Mouse (Mus musculus) kidney, embryonic 15.5 days (tissue): ENCODE measurements around the gene Dnaja1. TPM values are rescaled to one million over a fixed set of nuclear protein-coding genes. Genes with fewer than 3 reads are reported as not detected.

Experiments
- ATAC-seq: fragments of 200-750 bp; cut with Nextera tagmentation; replicated peaks from 2 replicates; pipeline ENCODE4 v1.8.0; 2017; ENCODE audit warnings: moderate TSS enrichment; ENCODE audit not compliant: low FRiP score
- H3K27ac ChIP-seq: fragments of 300-500 bp; sonication (generic); 2 replicates; pipeline ENCODE4 v1.5.1; 2015; ENCODE audit warnings: mild to moderate bottlenecking, inconsistent platforms
- H3K27me3 ChIP-seq: fragments of 300-500 bp; sonication (generic); 2 replicates; pipeline ENCODE4 v1.6.1; 2015; ENCODE audit warnings: inconsistent platforms
- H3K36me3 ChIP-seq: fragments of 300-500 bp; sonication (generic); 2 replicates; pipeline ENCODE4 v1.6.1; 2015; ENCODE audit warnings: inconsistent platforms
- H3K4me1 ChIP-seq: fragments of 300-500 bp; sonication (generic); 2 replicates; pipeline ENCODE4 v1.6.1; 2015; ENCODE audit warnings: inconsistent platforms
- H3K4me2 ChIP-seq: fragments of 300-500 bp; sonication (generic); 2 replicates; pipeline ENCODE4 v1.6.1; 2015; ENCODE audit warnings: moderate library complexity, mild to moderate bottlenecking, inconsistent platforms
- H3K4me3 ChIP-seq: fragments of 300-500 bp; sonication (generic); replicated peaks from 2 replicates; pipeline ENCODE4 v1.5.1; 2015; ENCODE audit warnings: mild to moderate bottlenecking, inconsistent platforms
- H3K9ac ChIP-seq: fragments of 300-500 bp; sonication (generic); 2 replicates; pipeline ENCODE4 v1.6.1; 2015; ENCODE audit warnings: mild to moderate bottlenecking, inconsistent platforms
- H3K9me3 ChIP-seq: fragments of 300-500 bp; sonication (generic); replicated peaks from 2 replicates; pipeline ENCODE4 v1.6.1; 2016; ENCODE audit warnings: inconsistent platforms
- WGBS: fragments of 180-500 bp; shearing (Covaris S2); methylation state at CpG from one replicate; pipeline ENCODE4 v1.1.7; 2015; ENCODE audit warnings: mixed read lengths; 5-methylcytosine and 5-hydroxymethylcytosine counted together
- polyA plus RNA-seq: library from polyadenylated mRNA; unstranded; fragments of >200 nt; fragmentation: Nextera tagmentation; extraction: Ambion mirVana; gene quantifications from 2 replicates; pipeline ENCODE4 v1.2.1, GENCODE M21; 2015

Dnaja1 gene
- polyA plus RNA-seq, 1 experiment from 2014 or later, result 475 TPM

DNA sequence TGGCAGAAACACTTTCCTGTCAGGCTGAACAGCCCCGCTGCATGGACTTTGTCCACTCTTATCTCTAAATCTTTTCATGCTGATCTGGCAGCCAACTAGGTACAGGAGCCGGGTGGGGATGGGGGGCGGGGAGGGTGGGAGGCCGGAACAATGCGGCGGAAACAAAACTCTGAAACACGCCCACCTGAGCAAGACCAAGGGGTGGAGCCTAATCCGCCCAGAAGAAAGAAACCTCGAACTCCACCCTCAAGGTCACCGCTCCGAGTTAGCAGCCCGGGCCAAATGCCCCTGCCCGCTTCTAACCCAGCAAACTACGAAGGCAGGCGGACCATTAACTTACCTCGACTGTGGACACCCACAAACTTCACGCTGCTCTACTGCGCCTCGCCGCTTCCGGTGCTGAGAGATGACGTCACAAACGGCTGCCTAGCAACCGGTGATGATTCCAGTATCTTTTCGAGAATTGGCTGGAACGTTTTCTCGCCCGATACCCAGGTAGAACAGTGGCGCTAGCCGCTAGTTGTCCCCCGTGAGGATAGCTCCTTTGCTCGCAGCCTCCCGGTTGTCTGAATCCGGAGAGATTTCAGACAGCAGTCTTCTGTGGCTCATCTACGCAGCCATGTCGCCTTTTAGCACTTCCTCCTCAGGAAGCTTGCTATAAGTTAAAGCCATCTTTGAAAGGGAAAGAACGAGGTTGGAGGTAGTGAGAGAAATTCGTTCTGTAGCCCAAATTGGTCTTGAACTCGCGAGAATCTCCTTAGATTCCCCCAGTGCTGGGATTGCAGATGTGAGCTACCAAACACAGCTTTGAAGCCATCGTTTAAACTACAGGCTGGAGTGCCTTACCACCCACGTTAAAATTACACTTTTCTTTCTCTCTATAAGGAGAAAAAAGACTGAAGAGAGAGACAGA, 18.9 kb upstream of the Dnaja1 start, which contains the start of gene Aptx:
Gene Aptx (minus strand): TSS at position 398 of the 913 bp plus-strand sequence.
- peak within 1 kb of the TSS; percentile 99 for H3K27ac ChIP-seq
- peak within 1 kb of the TSS; percentile 63 for H3K9ac ChIP-seq
- H3K9me3 ChIP-seq, result no peaks in the 10 kb centered on the region
- WGBS, result under 1% methylated on average over 42 of the region's 42 CpGs
- H3K4me1 ChIP-seq, result peaks cover 20% of the 10 kb centered on the region
- H3K4me2 ChIP-seq, result peak within 1 kb of the TSS; percentile 73
- H3K4me3 ChIP-seq, result peak within 1 kb of the TSS; percentile 60
- H3K27me3 ChIP-seq, result no peaks in the 10 kb centered on the region
- peak; percentile 94 for ATAC-seq
- no peaks in the 10 kb centered on the region for H3K36me3 ChIP-seq

DNA sequence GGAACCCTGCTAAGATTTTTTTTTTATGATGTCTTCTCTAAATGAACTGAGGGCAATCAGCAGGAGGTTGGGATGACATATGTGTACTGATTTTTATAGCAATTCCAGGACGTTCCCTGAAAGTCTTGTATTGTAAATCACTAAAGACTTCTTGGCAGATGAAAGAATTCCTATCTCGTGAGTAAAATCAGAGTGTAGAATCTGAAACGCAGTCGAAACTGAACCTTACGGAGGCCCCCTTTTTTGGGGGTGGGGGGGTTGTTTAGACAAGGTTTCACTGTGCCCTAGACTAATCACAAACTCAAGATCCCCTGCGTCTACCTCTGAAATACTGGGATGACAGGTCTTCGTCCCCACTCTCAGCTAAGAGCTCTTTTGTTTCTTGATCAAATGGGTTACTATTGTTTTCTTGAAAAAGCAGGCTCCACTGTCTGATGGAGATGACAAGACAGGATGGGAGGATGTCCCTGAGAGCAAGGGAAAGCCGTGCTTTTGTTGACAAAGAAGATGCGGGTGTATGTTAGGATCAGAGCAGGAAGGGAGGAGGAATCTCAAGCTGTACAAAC, 18.2 kb upstream of the Dnaja1 start:
- no peak for ATAC-seq
- Histone ChIP-seq H3K27me3 (no peaks in the 10 kb centered on the region), H3K4me2 (peak overlapping the region; percentile 73), H3K4me1 (peaks cover 20% of the 10 kb centered on the region), H3K36me3 (no peaks in the 10 kb centered on the region), H3K4me3 (peak overlapping the region; percentile 60), H3K9me3 (no peaks in the 10 kb centered on the region), H3K27ac (peak overlapping the region; percentile 99), H3K9ac (peak overlapping the region; percentile 63)
- 17% methylated on average over 9 of the region's 9 CpGs for WGBS

DNA sequence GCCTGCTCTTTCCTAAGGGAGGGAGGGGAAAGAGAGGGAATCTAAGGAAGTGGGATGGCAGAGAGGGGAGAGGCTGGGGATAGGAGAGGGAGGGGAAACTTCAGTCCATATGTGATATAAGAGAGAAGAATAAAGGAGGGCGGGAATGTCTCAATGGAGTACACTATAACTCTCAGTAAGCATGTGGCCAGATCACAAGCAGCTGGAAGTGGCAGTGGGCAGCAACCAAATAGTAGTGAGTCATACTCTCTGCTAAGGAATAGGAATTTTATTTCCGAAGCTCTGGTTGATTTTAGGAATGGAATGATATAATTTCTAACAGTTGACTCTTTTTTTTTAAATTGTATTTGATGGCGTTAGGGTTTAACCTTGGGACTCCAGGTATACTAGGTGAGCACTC, 4.8 kb upstream of the Dnaja1 start:
- Histone ChIP-seq H3K4me1 (peaks cover 13% of the 10 kb centered on the region), H3K4me3 (no peak overlapping the region), H3K36me3 (no peaks in the 10 kb centered on the region), H3K9me3 (no peaks in the 10 kb centered on the region), H3K9ac (no peak overlapping the region), H3K27ac (no peak overlapping the region), H3K27me3 (no peaks in the 10 kb centered on the region), H3K4me2 (no peak overlapping the region)
- WGBS, result 94% methylated on average over 3 of the region's 3 CpGs
- ATAC-seq, result no peak

DNA sequence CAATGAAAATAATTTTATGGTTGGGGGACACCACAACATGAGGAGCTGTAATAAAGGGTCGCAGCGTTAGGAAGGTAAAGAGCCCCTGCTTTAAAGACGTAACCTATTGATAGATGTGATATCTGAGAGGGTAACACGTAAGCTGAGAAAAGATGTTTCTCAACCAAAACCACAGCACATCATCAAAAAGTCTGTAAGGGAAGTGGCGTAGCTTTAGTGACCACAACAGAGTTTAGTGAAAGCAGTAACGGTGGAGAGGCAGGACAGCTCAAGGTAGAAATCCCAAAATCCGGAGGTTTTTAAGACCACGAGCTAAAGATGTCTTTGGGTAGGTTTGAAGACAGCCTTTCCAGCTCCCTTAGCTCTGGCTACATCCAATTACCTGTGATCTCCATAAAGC, 1.0 kb upstream of the Dnaja1 start:
- H3K4me2 ChIP-seq, result peak overlapping the region; percentile 72; the same call in 1 of the 2 replicates

DNA sequence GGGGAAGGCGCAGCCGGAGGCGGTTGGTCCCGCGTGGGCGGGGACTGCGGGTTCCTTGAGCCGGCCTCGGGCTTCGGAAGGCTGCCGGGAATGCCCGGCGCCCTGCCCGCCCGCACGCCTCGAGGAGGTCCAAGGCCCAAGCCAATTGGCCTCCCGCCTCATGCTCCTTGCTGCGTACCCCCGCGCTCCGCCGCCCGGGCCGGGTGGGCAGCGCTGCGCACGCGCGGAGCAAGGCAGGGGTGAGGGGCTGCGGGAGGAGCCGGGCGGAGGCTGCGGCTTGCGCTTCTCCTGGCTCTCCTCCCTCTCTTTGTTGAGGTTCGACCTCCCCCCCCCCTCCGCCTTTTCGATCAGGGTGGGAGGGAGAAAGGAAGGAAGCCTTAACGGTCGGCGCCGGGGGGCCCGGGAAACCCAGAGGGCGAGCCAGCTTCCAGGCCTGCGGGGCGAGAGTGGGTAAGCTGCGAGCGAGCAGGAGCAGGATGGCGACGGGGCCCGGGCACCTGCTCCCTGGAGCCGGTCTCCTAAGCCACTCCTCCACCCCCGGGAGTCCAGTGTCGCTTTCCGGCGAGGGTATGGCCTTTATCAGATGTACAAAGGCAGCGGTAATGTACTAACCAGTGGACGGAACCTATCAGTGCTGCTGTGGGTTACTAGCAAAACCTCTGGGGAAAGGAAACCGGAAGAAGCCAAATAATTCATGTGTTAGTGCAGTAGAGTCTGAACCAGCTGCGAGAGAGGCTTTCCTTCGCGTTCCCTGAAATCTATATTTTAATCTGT, 924 bp downstream of the Dnaja1 start:
- peak overlapping the region; percentile 96 for H3K4me3 ChIP-seq
- peak overlapping the region; percentile 72 for H3K4me2 ChIP-seq
- H3K36me3 ChIP-seq, result peaks cover 39% of the 10 kb centered on the region
- H3K9ac ChIP-seq, result peak overlapping the region; percentile 98
- peaks cover 44% of the 10 kb centered on the region for H3K4me1 ChIP-seq
- H3K27me3 ChIP-seq, result no peaks in the 10 kb centered on the region
- under 1% methylated on average over 62 of the region's 62 CpGs for WGBS
- H3K27ac ChIP-seq, result peak overlapping the region; percentile 100
- ATAC-seq, result peak; percentile 90
- no peaks in the 10 kb centered on the region for H3K9me3 ChIP-seq

More for the DNA sequence above, 1.0 kb upstream of the Dnaja1 start:
- Histone ChIP-seq H3K9me3 (no peaks in the 10 kb centered on the region), H3K27ac (peak overlapping the region; percentile 100), H3K36me3 (peaks cover 19% of the 10 kb centered on the region), H3K9ac (0 out of 2 replicates have a peak overlapping the region, but pooled peaks have one; percentile 98), H3K4me1 (peaks cover 39% of the 10 kb centered on the region), H3K4me3 (no peak overlapping the region), H3K27me3 (no peaks in the 10 kb centered on the region)
- 90% methylated on average over 8 of the region's 8 CpGs for WGBS
- no peak for ATAC-seq

DNA sequence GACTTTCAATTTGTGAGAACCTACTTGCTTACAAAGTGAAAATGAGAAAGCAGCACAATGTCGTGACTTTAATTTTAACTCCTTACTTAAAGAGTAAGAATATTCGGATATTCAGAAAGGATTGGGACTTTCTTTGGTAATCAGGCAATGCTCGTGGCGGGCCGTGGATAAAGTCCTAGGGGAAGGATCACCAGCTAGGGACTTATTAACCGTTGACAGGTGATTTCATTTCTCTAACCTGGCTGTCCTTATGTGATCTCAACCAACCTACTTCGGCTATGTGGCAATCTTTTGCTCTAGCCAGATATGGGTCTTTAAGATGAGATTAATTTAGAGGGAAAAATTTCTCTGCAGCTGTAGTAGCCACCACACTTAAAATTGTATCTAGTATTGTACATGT, 3.2 kb downstream of the Dnaja1 start:
- Histone ChIP-seq H3K4me3 (peak overlapping the region; percentile 96; the same call in 1 of the 2 replicates), H3K9ac (no peak overlapping the region), H3K27ac (no peak overlapping the region), H3K4me2 (peak overlapping the region; percentile 72), H3K27me3 (no peaks in the 10 kb centered on the region), H3K9me3 (no peaks in the 10 kb centered on the region), H3K36me3 (peaks cover 59% of the 10 kb centered on the region), H3K4me1 (peaks cover 44% of the 10 kb centered on the region)
- 75% methylated on average over 7 of the region's 7 CpGs for WGBS
- ATAC-seq, result no peak

DNA sequence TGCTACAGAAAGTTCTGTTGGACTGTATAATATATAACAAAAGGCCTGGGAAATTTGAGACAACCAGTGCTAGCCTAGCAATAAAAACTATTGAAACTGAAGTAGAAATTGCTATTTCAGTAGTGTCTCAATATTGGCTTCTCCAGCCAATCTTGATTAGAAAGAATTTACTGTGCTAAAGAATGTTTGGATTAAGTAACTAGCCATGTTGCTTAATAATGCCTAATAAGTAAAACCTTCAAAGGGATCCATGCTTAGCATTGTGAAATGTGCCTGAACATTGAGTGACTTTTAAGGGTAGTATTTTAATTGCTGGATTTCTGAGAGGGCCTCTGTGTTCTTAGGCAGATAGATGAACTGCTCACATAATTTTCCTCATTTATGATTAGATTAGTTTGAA, 3.6 kb downstream of the Dnaja1 start:
- peaks cover 44% of the 10 kb centered on the region for H3K4me1 ChIP-seq
- H3K9ac ChIP-seq, result no peak overlapping the region
- no peak overlapping the region for H3K27ac ChIP-seq
- peak overlapping the region; percentile 72; the same call in 1 of the 2 replicates for H3K4me2 ChIP-seq
- H3K4me3 ChIP-seq, result peak overlapping the region; percentile 96; the same call in 1 of the 2 replicates
- ATAC-seq, result no peak
- H3K27me3 ChIP-seq, result no peaks in the 10 kb centered on the region
- no peaks in the 10 kb centered on the region for H3K9me3 ChIP-seq
- peaks cover 64% of the 10 kb centered on the region for H3K36me3 ChIP-seq

DNA sequence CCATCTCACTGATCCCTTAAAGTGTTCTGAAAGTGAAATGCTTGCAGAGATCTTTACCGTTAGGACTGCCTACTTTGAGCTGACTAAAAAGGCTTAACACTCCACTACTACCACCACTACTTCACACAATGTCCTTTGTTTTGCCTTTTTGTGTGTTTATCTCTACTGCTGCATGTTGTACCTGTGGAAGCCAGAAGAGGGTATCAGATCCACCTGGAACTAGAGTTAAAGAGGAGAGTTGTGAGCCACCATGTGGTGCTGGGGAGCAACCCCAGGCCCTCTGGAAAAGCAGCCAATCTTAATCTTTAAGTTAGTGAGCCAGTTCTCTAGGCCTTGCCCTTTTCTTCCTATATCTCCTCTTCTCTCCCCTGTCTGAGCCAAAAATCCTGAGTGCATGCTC, 5.3 kb downstream of the Dnaja1 start:
- Histone ChIP-seq H3K27me3 (no peaks in the 10 kb centered on the region), H3K36me3 (peaks cover 80% of the 10 kb centered on the region), H3K4me1 (peaks cover 31% of the 10 kb centered on the region), H3K4me2 (no peak overlapping the region), H3K9me3 (no peaks in the 10 kb centered on the region), H3K9ac (no peak overlapping the region), H3K4me3 (no peak overlapping the region), H3K27ac (no peak overlapping the region)
- no peak for ATAC-seq
- 96% methylated on average over 1 of the region's 1 CpGs for WGBS

DNA sequence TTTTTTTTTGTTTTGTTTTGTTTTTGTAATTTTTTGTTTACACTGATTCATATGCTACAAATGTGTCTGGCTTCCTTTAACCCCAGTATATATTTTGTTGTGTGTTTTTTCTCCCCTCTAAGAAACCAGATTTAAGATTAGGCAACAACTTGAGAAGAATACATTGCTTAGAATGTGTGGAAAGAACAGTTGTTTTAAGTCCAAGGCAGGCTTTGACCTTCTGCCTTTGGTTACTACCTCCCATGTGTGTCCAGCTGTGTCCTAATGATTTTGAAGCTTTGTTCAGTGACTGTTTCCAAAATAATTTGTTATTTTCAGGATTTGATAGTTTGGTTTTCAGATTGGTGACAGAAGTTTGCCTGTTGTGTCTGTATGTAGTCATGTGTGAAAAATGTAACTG, 9.3 kb downstream of the Dnaja1 start:
- Histone ChIP-seq H3K9me3 (no peaks in the 10 kb centered on the region), H3K27ac (no peak overlapping the region), H3K4me1 (peaks cover 2% of the 10 kb centered on the region; the same call in 1 of the 2 replicates), H3K36me3 (peaks cover 93% of the 10 kb centered on the region), H3K27me3 (no peaks in the 10 kb centered on the region), H3K9ac (no peak overlapping the region), H3K4me3 (no peak overlapping the region), H3K4me2 (no peak overlapping the region)
- no peak for ATAC-seq

DNA sequence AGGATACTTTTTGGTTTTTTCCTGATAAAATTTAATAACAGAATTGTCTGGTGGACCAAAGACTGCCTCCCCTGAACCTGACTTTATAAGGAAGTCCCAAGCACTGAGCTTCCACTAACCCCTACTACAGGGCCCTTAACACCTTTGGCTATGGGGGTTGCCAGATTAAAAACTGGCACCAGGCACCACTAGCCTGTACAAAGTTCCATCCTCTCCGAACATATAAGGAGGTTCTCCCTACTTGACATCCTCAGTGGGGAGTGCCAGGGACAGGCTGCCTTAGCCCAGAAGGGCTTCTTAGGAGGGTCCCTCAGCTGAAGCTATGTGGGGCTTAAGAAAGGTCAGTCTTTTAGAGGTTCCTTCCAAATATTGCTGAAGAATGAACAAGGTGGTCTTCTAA, 13.4 kb downstream of the Dnaja1 start:
- Histone ChIP-seq H3K36me3 (peaks cover 91% of the 10 kb centered on the region), H3K27ac (no peak overlapping the region), H3K27me3 (no peaks in the 10 kb centered on the region), H3K4me1 (no peaks in the 10 kb centered on the region), H3K4me2 (no peak overlapping the region), H3K4me3 (no peak overlapping the region), H3K9ac (no peak overlapping the region), H3K9me3 (no peaks in the 10 kb centered on the region)
- WGBS, result 78% methylated on average over 1 of the region's 1 CpGs
- ATAC-seq, result no peak

DNA sequence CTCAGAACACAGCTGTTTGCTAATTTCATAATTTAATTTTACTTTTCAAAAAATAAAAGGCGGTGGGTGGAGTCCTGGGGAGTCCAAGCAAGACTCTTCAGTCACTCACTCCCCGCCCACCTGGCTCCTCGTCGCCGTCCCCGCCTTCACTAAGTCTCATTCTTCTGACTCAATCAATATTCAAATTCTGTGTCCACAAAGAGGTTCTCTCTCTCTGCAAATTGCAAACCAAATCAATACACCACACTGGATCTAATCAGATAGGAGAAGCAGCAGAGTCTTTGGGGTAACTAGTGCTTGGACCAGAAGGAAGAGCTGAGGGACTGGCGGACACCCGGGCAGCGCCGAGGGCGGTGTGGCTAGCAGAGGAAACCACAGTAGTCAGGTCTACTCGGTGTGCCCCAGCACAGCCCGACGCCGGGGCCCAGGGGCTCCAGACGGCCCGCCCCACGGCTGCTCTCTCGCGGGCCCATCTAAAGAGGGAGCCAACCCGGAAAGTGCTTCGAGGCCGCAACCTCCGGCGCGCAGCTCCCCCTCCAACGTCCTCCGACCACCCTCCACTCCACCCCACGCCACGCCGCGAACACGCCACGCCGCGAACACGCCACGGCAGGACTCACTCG, 35.3 kb downstream of the Dnaja1 start:
- under 1% methylated on average over 39 of the region's 39 CpGs for WGBS

More for the DNA sequence above, 35.3 kb downstream of the Dnaja1 start:
- H3K36me3 ChIP-seq, result peaks cover 36% of the 10 kb centered on the region
- H3K27ac ChIP-seq, result peak overlapping the region; percentile 55
- H3K27me3 ChIP-seq, result peaks cover 13% of the 10 kb centered on the region; the same call in 1 of the 2 replicates
- peaks cover 7% of the 10 kb centered on the region; the same call in 1 of the 2 replicates for H3K4me1 ChIP-seq
- peak overlapping the region; percentile 85 for H3K4me3 ChIP-seq
- H3K4me2 ChIP-seq, result peak overlapping the region; percentile 79
- peak; percentile 78 for ATAC-seq
- H3K9ac ChIP-seq, result peak overlapping the region; percentile 90
- no peaks in the 10 kb centered on the region for H3K9me3 ChIP-seq
